Mouse (Mus musculus) kidney, adult 2 months (tissue): ENCODE results near the gene Suox. TPM values are rescaled to one million over a fixed set of nuclear protein-coding genes. Genes with fewer than 3 reads are reported as not detected.

ENCODE experiments used
- DNase-seq: peaks from one replicate; pipeline ENCODE4 v3.0.0; 2021
- H3K27ac ChIP-seq: fragments of 200-500 bp; 2 replicates; pipeline ENCODE4 v1.5.1; 2012; ENCODE audit warnings: low read depth, low read length, control low read depth, inconsistent platforms; ENCODE audit not compliant: insufficient read depth
- H3K27me3 ChIP-seq: fragments of 200-500 bp; replicated peaks from 2 replicates; pipeline ENCODE4 v1.6.1; 2012; ENCODE audit warnings: mild to moderate bottlenecking, moderate library complexity, low read length, inconsistent platforms; ENCODE audit not compliant: control insufficient read depth, insufficient read depth
- H3K36me3 ChIP-seq: fragments of 200-500 bp; 2 replicates; pipeline ENCODE4 v1.6.1; 2012; ENCODE audit warnings: mild to moderate bottlenecking, moderate library complexity, low read length, inconsistent platforms; ENCODE audit not compliant: control insufficient read depth, insufficient read depth
- H3K4me1 ChIP-seq: fragments of 200-500 bp; 2 replicates; pipeline ENCODE4 v1.6.1; 2011; ENCODE audit warnings: low read length; ENCODE audit not compliant: control insufficient read depth, insufficient read depth
- H3K4me3 ChIP-seq: fragments of 200-500 bp; 2 replicates; pipeline ENCODE4 v1.5.1; 2011; ENCODE audit warnings: mild to moderate bottlenecking, low read depth, low read length, control low read depth; ENCODE audit not compliant: insufficient read depth
- CTCF ChIP-seq: fragments of 200-500 bp; conservative IDR thresholded peaks from 2 replicates; pipeline ENCODE4 v1.5.1; 2011; ENCODE audit warnings: low read depth, mild to moderate bottlenecking, control low read depth, low read length, moderate library complexity, mixed read lengths; ENCODE audit not compliant: insufficient read depth, insufficient read length
- POLR2A ChIP-seq: fragments of 200-500 bp; IDR thresholded peaks from one replicate; pipeline ENCODE4 v1.6.1; 2011; ENCODE audit warnings: low read depth, low read length, control low read depth
- WGBS: fragments of 180-500 bp; shearing (Covaris S2); methylation state at CpG from one replicate; pipeline ENCODE4 v1.1.7; 2018; 5-methylcytosine and 5-hydroxymethylcytosine counted together
- polyA plus RNA-seq: library from polyadenylated mRNA; depleted of rRNA; stranded (reverse); fragments of >200 nt; gene quantifications from 2 replicates; pipeline ENCODE4 v1.2.3, GENCODE M21; 2012

The Suox gene
- polyA plus RNA-seq, 1 experiment = 84.1 TPM

DNA sequence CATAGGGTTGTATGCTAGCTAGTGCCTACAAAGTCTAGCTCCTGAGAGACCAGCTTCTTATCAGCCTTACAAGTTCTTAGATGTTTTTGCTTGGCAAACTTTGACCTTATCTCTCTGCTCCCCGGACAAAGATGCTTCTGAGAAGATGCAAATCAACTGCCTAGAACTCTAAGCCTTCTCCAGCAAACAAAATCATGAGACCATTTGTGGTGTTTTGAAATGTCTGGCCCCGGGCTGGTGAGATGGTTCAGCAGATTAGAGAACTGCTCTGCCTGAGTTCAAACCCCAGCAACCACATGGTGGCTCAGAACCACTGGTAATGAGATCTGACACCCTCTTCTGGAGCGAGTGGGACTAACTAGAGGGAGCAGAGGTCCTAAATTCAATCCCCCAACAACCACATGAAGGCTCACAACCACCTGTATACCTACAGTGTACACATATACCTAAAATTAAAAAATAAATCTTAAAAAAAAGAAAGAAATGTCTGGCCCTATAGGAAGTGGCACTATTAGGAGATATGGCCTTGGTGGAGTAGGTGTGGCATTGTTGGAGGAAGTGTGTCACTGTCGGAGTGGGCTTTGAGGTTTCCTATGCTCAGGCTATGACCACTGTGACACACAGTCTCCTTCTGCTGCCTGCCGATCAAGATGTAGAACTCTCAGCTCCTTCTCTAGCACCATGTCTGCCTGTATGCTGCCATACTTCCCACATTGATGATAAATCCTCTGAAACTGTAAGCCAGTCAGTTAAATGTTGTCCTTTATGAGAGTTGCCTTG lies 10.2 kb downstream of the Suox start:
- H3K36me3 ChIP-seq = no peaks in the 10 kb centered on the region
- no peak overlapping the region for H3K27ac ChIP-seq
- no peak for TF ChIP-seq CTCF

DNA sequence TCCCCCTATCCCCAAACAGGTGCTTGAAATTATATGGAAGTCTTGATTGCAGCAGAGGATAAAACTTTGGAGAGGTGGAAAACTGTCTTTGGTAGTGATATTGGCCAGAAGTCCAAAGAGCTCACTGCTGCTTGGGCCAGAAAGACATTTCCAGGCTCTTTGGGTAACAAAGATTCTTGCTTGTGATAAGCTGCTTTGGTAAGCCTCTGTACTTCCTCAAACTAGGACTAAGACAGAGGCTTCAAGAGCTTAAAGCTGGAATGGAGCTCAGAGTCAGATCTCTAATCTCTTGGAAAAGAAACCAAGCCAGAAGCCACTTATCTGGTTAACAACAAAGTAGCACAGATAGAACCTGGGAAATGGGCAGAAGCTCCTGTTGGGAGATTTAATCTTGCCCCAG lies 11.4 kb downstream of the Suox start:
- no peak overlapping the region; the same call in 1 of the 2 replicates for H3K27ac ChIP-seq
- no peak overlapping the region for H3K4me3 ChIP-seq
- TF ChIP-seq CTCF (no peak), POLR2A (no peak)
- H3K4me1 ChIP-seq = no peaks in the 10 kb centered on the region
- DNase-seq = no peak
- H3K36me3 ChIP-seq = no peaks in the 10 kb centered on the region
- no peaks in the 10 kb centered on the region for H3K27me3 ChIP-seq

More for the DNA sequence above, 10.2 kb downstream of the Suox start:
- WGBS = 61% methylated on average over 5 of the region's 5 CpGs
- H3K4me1 ChIP-seq = peaks cover 2% of the 10 kb centered on the region; the same call in 1 of the 2 replicates
- DNase-seq = no peak
- no peaks in the 10 kb centered on the region for H3K27me3 ChIP-seq
- no peak overlapping the region for H3K4me3 ChIP-seq

DNA sequence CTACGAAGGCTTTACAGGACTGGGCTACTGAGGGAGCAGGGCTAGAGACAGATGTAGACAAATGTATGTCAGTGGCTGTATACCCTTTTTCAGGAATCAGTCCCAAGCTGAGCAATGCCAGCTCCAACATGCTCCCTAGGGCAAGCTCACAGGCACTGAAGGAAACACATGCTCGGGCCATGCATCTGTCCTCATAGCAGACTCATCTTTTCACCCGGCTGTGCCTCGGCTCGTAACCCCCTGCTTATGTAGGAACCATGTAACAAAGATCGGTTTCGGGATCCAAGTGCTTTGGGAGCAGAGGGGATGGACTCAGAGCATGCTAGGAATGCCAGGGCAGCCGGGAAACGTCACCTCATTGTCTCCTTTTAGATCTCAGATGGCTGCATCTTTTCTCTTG lies 14.4 kb downstream of the Suox start:
- 51% methylated on average over 9 of the region's 9 CpGs for WGBS
- Histone ChIP-seq H3K27me3 (no peaks in the 10 kb centered on the region), H3K4me1 (peaks cover 15% of the 10 kb centered on the region; the same call in 1 of the 2 replicates), H3K27ac (no peak overlapping the region), H3K4me3 (no peak overlapping the region), H3K36me3 (no peaks in the 10 kb centered on the region)
- TF ChIP-seq POLR2A (no peak), CTCF (no peak)
- no peak for DNase-seq

DNA sequence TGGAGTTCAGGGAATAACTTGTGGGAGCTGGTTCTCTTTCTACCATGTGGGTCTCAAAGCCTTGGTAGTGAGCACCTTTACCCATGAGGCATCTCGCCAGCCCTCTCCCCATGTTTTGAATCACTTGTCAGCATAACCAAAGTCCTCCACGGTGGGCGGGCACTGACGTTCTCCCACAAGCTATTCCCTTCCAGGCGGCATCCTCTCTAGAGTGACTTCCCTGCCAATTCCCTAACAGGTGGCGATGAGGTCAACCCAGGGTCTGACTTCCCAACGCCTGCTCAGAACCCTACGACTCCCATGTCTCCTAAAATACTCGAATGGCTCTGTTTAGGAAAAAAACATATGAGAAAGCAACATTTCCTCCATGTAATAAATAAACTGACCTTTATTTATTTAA lies 16.0 kb downstream of the Suox start:
- no peak overlapping the region for H3K27ac ChIP-seq
- WGBS = 35% methylated on average over 9 of the region's 9 CpGs
- H3K4me3 ChIP-seq = no peak overlapping the region
- TF ChIP-seq POLR2A (no peak), CTCF (no peak)
- no peaks in the 10 kb centered on the region for H3K36me3 ChIP-seq
- H3K27me3 ChIP-seq = no peaks in the 10 kb centered on the region
- peaks cover 15% of the 10 kb centered on the region; the same call in 1 of the 2 replicates for H3K4me1 ChIP-seq
- peak; percentile 67 for DNase-seq

DNA sequence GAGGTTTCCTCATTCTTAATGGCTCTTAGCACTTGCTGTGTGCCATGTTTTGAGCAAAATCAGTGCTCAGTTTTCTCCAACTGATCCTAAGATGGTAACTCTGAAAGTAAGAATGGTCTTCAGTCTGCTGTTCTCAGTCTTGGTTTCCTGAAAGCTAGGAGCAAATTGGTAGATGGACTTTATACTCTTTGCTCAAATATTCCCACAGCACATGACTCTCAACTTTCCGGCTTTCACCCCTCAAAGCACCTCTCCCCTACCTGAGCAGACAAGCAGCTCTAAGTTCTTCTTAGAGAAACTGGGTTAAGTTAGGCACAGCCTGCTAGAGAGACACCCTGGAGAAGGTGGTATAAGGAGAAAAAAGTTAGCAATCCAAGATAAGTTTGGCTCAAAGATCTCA lies 17.1 kb downstream of the Suox start:
- DNase-seq = peak; percentile 64
- TF ChIP-seq POLR2A = no peak
- TF ChIP-seq CTCF = no peak
- Histone ChIP-seq H3K36me3 (no peaks in the 10 kb centered on the region), H3K4me1 (peaks cover 15% of the 10 kb centered on the region; the same call in 1 of the 2 replicates), H3K27ac (peak overlapping the region; percentile 92), H3K27me3 (no peaks in the 10 kb centered on the region), H3K4me3 (no peak overlapping the region)
- 45% methylated on average over 1 of the region's 1 CpGs for WGBS

DNA sequence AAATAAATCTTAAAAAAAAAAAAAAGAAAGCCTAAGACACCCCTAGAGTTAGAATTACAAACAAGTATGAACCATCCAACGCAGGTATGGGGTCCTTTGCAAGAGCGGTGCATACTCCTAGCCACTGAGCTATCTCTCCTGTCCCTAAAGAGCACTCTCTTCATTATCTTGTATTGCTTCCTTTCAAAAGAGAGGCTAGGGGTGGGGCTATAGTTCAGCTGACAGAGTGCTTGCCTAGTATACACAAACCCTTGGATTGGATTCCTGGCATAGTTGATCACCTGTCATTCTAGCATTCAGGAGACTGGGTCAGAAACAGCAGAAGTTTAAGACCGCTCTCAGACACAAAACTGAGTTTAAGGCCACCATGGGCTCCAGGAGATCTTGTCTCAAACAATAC lies 18.6 kb downstream of the Suox start:
- Histone ChIP-seq H3K27ac (0 out of 2 replicates have a peak overlapping the region, but pooled peaks have one; percentile 17), H3K4me1 (peaks cover 15% of the 10 kb centered on the region; the same call in 1 of the 2 replicates), H3K27me3 (no peaks in the 10 kb centered on the region), H3K36me3 (no peaks in the 10 kb centered on the region), H3K4me3 (no peak overlapping the region)
- peak; percentile 35 for DNase-seq
- TF ChIP-seq CTCF = no peak
- no peak for TF ChIP-seq POLR2A
- 83% methylated on average over 3 of the region's 3 CpGs for WGBS

DNA sequence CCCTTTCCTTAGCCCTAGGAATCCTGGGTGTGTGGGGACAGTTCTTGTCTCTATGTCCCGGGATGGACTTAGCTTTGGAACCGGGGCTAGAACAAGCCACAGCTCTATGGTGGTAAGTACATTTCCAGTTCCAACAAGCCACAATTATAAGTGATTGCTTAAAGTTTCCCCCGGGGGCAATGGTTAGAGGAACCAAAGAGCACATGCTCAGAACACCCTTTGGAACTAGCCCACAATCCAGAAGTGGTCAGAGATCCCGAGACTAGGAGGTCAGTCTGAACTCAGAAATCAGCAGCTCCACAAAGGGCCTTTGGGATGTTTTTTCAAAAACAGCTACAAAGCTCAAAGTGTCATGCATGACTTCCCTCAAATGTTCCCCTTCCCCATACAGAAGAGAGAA lies 20.0 kb downstream of the Suox start:
- TF ChIP-seq POLR2A (no peak), CTCF (no peak)
- H3K4me3 ChIP-seq = no peak overlapping the region
- H3K36me3 ChIP-seq = no peaks in the 10 kb centered on the region
- no peaks in the 10 kb centered on the region for H3K27me3 ChIP-seq
- peak overlapping the region; percentile 85 for H3K27ac ChIP-seq
- H3K4me1 ChIP-seq = peaks cover 15% of the 10 kb centered on the region; the same call in 1 of the 2 replicates
- peak; percentile 86 for DNase-seq
- WGBS = 36% methylated on average over 4 of the region's 4 CpGs
